Mouse (Mus musculus) gastrocnemius, postnatal 4 days (tissue): Measurements from ENCODE around the gene Stard5. TPM values are rescaled to one million over a fixed set of nuclear protein-coding genes. Genes with fewer than 3 reads are reported as not detected.

Experiments
- DNase-seq, 2 experiments: peaks; one replicate each; pipeline ENCODE4 v3.0.0; 2021 to 2022; ENCODE audit warnings: low spot score in 2 of 2, mixed read lengths in 2 of 2
- total RNA-seq, 2 experiments: library from RNA; stranded (reverse); gene quantifications; 2 replicates each; pipeline ENCODE4 v1.2.3; 2021

The Stard5 gene
- total RNA-seq, 2 experiments from 2014 or later, result 14.9 to 15.3 TPM

DNA sequence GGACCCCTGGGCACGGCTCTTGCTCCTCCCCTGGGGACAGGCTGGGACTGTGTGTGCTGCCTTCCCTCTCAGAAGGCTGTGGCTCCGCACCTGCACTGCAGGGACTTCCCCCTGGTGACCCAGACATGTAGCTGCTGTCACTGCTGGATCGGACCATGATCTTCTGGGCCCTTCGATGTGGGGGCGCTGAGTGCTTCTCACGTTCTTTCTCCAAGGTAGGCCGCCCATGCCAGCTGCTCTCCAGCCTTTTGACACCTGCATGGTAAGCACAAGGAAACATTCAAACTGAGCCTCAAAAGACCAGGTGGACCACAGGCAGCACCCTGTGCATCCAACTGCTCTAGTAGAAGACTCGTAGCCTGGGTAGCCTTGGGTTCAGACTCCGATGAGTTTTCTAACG lies 29.3 kb downstream of the Stard5 start:
- no peak for DNase-seq

DNA sequence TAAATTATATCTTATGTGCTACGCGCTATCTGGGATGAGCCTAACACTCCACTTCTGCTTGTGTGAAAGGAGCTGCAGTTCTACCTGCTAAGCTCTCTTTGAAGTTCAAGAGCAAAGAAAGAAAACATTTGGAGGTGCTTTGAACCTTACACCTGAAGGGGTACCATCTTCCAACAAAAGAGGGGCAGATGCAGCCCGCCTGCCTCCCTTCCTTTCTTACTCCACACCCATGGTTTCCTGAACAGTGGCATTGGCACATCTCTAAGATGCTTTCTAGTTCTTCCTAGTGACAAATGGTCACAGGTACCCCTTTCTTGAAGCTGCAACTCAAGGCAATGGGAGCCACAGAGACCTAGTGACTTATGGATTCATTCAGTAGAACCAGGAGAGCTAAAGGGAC lies 30.0 kb downstream of the Stard5 start:
- DNase-seq, result no peak

DNA sequence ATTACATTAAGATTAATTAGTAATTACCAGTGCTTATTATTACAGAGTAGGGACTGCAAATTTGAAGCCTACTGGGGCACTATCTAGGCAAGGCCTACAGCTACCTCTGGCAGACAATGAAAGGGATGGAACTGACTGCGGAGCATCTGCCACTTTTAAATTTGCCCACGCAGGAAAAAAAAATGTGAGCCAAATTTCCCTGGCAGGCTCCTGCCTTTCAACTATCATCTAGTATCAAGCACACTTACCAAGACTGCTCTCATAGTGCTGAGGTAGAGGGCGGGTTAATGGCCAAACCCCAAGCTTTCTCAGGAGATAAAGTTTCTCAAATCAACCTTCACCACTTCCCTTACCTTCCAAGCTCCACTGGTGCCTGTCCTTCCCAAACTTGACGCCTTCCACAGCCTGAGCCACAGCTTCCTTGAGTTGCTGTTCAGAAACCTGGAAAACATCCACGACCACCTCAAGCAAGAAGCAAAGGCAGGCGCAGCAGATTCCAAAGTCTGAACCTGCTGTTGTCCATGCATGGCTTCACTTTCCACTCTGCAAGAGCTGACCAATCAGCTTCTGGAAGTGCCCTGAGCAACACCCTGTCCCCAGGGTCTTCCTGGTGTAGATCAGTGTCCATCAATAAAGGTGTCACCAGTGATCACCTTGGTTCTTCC lies 31.1 kb downstream of the Stard5 start:
- DNase-seq, result no peak

DNA sequence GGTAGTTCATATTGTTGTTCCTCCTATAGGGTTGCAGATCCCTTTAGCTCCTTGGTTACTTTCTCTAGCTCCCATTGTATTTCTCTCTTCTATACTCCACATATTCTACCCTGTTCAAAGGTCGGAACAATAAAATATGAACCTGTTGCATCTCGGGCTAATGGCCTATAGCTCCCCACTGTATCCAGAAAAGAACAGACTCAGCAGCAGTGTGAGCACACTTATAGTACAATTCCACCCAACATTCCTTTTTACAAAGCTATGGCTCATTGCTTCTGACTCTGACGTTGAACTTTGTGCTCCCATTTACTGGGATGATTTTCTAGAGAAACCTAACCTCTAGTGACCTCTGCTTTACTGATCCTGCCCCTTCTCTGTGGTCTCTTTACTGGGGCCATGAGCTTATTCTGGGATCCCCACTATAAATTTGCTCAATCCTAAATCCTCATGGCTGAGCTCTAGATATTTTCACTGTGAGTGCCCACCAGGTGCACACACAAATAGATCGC lies 34.4 kb downstream of the Stard5 start:
- no peak for DNase-seq

DNA sequence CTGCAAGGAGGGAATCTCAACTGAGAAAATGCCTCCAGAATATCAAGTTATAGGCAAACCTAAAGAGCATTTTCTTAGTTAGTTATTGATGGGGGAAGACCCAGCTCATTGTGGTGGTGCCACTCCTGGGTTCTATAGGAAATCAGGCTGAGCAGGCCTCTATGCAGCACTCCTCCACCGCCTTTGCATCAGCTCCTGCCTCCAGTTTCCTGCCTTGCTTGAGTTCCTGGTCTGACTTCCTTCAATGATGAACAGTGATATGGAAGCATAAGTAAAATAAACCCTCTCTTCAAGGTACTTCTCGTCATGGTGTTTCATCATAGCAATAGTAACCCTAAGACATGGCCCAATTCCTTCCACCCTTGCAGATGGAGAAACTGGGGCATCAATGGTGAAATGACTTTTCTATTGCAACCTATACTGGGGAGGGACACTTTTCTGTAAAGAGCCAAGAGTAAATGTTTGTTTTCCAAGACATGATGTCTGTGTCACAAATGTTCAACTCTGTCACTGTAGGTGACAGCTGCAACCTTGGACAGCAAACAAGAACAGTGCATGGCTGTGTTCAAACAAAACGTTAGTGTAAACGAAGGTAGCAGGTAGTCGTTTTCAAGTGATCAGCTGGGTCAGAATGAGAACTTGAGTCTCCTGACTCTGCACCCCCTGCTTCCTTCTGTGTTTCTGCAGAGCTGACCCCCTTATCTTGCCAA lies 36.3 kb downstream of the Stard5 start:
- no peak for DNase-seq

DNA sequence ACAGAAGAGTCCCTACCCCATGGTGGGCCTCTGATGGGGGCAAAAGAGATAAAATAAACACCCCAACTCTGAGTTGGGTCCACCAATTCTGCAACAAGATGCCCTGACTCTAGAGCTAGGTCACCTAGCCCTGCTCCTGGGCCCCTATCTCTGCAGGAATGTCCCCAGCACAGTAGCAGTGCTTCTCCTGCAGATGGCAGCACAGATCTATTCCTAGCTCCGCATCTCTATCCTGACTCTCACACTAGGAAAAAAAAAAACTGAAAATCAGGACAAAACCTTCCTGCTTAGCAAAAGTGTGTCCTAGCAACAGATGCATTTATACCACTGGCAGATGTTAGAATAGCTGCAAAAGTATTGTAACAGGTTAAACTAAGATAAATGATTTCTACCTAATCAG lies 37.0 kb downstream of the Stard5 start:
- DNase-seq, result peak in 1 of 2 experiments; percentile 53

DNA sequence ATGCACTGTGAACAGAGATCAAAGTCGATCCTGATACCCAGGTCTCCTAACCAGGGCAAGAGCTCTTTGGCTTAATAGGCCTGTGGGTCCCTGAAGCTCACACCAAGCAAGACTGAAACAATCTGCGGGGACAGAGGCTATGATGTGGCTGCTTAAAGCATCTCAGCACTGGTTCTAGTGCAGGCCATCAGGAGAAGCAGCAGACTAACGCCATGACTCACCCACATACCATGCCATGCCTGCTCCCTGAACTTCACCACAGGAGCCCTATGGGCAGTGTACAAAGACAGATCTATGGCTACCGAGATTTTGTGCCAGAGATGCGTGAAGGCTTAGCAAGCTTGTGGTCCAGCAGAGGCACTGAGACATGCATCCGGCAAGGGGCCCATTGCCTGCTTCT lies 39.8 kb downstream of the Stard5 start:
- DNase-seq, result no peak

DNA sequence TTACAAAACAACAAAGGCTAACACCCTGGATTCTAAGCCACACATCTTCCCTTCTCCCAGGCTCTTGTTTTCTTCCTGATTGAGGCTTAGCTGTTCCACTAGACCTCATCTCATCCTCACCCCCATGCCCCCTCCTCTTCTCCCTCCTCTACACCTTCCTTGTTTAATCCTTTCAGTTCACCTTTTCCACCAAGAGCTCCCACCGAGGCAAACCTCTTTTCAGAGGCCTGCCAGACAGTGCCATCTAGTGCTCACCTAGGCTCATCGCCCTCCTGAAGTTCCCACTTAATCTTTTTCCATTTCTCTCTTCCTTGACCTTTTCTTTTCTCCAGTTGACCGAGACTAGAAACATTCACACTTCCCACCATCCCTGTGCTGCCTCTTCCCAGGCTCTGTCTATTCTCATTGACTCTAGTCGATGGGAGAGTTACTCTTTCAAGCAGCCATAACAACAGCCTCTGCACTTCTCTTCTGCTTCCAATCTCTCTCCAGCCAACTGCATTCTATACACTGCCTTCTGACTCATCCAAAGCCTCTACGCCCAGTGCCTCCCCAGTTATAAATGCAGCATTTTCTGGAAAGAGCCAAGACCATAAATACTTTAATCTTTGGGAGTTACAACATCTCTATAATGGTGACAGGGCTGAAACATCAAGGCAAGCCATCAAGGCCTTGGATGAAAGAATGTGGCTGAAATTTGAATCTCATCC lies 43.9 kb downstream of the Stard5 start:
- DNase-seq, result no peak

DNA sequence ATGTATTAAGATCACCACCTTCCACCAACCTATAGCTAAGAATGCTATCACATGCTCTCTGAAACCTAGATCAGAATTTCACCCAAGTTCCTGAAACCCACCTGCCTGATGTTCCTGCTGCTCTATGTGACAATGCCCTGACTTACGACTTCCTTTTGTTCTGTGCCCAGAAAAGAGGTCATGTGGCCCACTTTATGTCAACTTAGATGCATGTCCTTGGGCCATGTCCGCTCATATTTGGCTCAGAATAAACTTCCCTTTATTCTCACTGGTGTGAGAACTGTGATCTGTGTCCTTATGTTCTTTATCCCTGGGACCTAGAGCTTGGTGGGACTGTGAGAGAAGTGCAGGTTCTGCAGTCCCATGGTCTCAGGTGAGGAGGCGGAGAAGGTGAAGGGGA lies 45.5 kb downstream of the Stard5 start:
- DNase-seq, result no peak

DNA sequence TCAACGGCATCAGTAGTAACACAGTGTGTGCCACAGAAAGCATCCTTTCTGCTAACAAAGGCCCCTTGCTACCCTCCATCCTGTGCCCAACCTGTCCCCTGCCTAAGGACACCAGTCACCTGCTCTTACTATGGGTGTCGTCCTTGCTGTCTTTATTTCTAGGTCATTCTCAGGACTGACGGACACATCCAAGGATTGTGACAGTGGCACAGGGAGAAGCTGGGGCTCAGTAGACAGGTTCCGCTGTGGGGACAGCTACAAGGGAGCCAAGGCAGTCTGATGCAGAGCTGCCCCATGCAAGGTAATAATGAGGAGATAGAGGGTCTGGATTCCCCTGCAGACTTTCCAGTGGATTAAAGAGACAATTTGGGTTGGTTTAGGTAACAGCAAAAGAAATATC lies 46.7 kb downstream of the Stard5 start:
- DNase-seq, result no peak

DNA sequence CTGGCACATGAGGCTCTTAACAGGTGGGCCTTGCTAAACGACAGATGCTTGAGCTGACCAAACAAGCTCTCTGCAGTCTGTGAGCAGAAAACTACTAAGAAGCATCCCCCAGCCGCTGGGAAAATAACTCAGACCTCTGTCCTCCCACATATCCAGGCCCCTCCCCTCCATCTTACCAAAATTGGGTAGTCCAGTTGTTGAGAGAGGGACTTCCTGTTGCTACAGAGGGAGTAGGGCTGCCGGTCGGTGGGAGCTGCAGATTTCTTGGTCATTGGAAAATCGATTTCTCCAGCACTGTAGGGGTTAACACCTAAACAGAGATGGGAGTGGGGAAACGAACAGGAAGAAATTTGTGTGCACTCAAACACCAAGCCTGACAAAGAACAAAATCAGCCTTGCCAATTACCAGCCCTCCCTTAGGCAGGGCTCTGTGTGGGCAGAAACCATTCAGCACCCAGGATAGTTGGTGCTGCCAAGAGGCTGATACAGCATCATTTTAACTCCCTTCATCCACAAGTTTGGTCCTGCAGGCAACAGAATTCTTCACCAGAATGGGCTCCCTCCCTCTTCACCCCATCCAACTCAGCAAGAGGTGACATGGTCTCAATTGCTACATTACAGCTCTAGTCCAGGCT lies 51.0 kb downstream of the Stard5 start:
- no peak for DNase-seq

DNA sequence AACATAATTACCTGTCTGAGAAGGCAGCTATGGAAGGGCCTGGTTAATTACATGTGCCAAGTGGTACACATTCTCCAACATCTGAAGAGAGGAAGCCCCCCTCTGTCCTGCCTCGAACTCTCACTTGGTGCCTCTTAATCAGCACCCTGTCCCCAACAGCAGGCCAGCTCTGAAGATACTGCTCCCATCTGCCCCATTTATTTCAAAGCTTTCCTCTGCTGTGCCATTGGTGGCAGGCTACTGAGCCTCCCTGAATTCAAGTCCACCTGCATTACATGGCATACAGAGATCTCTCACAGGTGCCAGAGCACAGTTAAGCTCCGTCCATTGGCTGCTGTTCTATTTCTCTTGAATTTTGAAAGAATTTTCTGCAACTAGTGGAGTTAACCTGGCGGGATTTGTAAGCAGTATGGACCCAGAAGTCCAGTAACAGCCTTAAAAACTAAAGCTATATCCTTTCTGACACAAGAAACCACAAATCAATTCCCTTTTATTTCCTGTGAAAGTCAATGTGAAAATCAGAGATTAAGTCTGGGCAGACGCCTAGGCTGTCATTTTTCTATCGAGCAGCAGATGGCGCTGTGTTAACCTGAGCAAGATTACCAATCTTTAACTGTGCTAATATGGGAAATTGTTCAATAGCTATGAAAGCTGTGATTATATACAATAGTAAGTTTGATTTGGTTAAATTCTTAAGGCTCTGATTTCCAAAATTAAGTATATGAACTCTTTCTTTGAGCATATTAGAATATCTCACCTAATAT lies 63.9 kb downstream of the Stard5 start:
- no peak for DNase-seq

DNA sequence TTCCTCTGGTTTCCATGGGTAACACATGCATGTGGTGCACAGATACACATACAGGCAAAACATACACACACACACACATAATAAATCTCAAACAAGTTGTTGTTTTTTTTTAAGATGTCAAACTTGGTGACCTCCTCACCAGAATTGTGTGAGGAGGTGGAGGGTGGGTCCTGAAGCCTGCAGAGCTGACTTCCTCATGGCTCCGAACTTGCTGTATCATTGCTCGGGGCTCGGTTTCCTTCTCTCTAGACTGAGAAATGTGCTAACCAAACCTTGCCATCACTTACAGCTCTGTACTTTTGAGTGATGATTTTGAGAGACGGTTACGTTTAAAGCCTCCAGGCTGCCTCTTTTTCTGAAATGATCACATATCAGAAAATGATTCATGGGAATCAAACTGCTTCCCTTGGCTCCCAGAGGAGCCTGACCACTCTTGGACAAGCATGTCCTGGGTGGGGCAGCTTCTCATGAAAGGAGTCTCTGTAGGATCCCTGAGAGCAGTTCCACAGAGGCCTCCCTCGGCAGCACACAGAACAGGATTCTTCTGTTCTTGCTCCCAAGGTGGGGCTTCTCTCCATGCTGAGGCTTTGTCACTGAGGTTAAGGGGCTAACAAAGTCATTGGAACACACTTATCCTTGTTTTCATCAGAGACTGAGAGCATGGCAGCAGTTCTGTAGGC lies 67.4 kb downstream of the Stard5 start:
- DNase-seq, result no peak

Other genes starting within 250 kb of the Stard5 start
- 1 to 10 TPM; 1.2 to 2.0 TPM for gene Tmc3, start 47.0 kb upstream of the Stard5 start, total RNA-seq
- gene Il16, start 113.8 kb downstream of the Stard5 start, total RNA-seq, result 10 to 100 TPM in 1 of 2 experiments, 1 to 10 TPM in 1; 9.1 to 10.5 TPM
- gene Cfap161, start 162.9 kb downstream of the Stard5 start, total RNA-seq, result not detected